Mouse (Mus musculus) layer of hippocampus, postnatal 10 days (tissue): ENCODE measurements around the gene Cd200r3. TPM values are rescaled to one million over a fixed set of nuclear protein-coding genes. Genes with fewer than 3 reads are reported as not detected.

Experiments used
- DNase-seq, 2 experiments: peaks; one replicate each; pipeline ENCODE4 v3.0.0; 2021; ENCODE audit warnings: low spot score in 2 of 2
- long read RNA-seq: library from polyadenylated mRNA; stranded (forward); transcript quantifications from one replicate; pipeline ENCODE4 v2.0.0, GENCODE M21; 2023
- total RNA-seq, 2 experiments: library from RNA; stranded (reverse); gene quantifications; 2 replicates each; pipeline ENCODE4 v1.2.3; 2021

Cd200r3 gene
- total RNA-seq, result not detected
- long read RNA-seq, result 0 reads

GRCm38 (mm10) chr16:44943468-44943867 lies at the start of gene Cd200r3:
Gene Cd200r3 (plus strand): TSS chr16:44943678.
- no peak for DNase-seq

GRCm38 (mm10) chr16:44932016-44932415 lies 11.5 kb upstream of the Cd200r3 start:
- no peak for DNase-seq

- no peak for DNase-seq
Observed at GRCm38 (mm10) chr16:44951360-44952114, 8.1 kb downstream of the Cd200r3 start.

GRCm38 (mm10) chr16:44962296-44962695 lies 18.8 kb downstream of the Cd200r3 start:
- no peak for DNase-seq

- DNase-seq, result no peak
Observed at GRCm38 (mm10) chr16:44962777-44963176, 19.3 kb downstream of the Cd200r3 start.

- no peak for DNase-seq
Observed at GRCm38 (mm10) chr16:44964526-44965374, 21.3 kb downstream of the Cd200r3 start.

GRCm38 (mm10) chr16:44965428-44965827 lies 21.9 kb downstream of the Cd200r3 start:
- DNase-seq, result no peak

- no peak for DNase-seq
Observed at GRCm38 (mm10) chr16:44965890-44966289, 22.4 kb downstream of the Cd200r3 start.

GRCm38 (mm10) chr16:44966891-44967290 lies 23.4 kb downstream of the Cd200r3 start:
- no peak for DNase-seq

GRCm38 (mm10) chr16:44968113-44968512 lies 24.6 kb downstream of the Cd200r3 start:
- no peak for DNase-seq

- no peak for DNase-seq
Observed at GRCm38 (mm10) chr16:44970925-44971324, 27.4 kb downstream of the Cd200r3 start.

GRCm38 (mm10) chr16:44974042-44974441 lies 30.6 kb downstream of the Cd200r3 start:
- DNase-seq, result no peak

- no peak for DNase-seq
Observed at GRCm38 (mm10) chr16:44976081-44976480, 32.6 kb downstream of the Cd200r3 start.

GRCm38 (mm10) chr16:44976892-44977633 lies 33.6 kb downstream of the Cd200r3 start:
- DNase-seq, result no peak

GRCm38 (mm10) chr16:44978193-44978592 lies 34.7 kb downstream of the Cd200r3 start:
- no peak for DNase-seq

GRCm38 (mm10) chr16:44979355-44979896 lies 35.9 kb downstream of the Cd200r3 start:
- DNase-seq, result no peak

GRCm38 (mm10) chr16:44982972-44983371 lies 39.5 kb downstream of the Cd200r3 start:
- DNase-seq, result no peak

- DNase-seq, result no peak
Observed at GRCm38 (mm10) chr16:44983379-44984060, 40.0 kb downstream of the Cd200r3 start.

GRCm38 (mm10) chr16:44984111-44984510 lies 40.6 kb downstream of the Cd200r3 start:
- DNase-seq, result no peak

- no peak for DNase-seq
Observed at GRCm38 (mm10) chr16:44984925-44985324, 41.4 kb downstream of the Cd200r3 start.

- DNase-seq, result no peak
Observed at GRCm38 (mm10) chr16:44986029-44986428, 42.6 kb downstream of the Cd200r3 start.
